Mouse (Mus musculus) heart, postnatal 10 days (tissue): ENCODE data around the gene Klhdc8b. TPM values are rescaled to one million over a fixed set of nuclear protein-coding genes. Genes with fewer than 3 reads are reported as not detected.
A peak's percentile ranks its signal among the peaks of the same experiment; 100 is the strongest.

Experiments
- DNase-seq, 2 experiments: peaks; one replicate each; pipeline ENCODE4 v3.0.0; 2021
- intact Hi-C: fragments of 180-260 bp; cut with DNase I; formaldehyde crosslinking; loops from one replicate; pipeline ENCODE4 v1.15.1; 2025
- total RNA-seq, 2 experiments: library from RNA; stranded (reverse); gene quantifications; 2 replicates each; pipeline ENCODE4 v1.2.3; 2021

Klhdc8b gene
- total RNA-seq, 2 experiments from 2014 or later = 29.2 to 33.4 TPM

- DNase-seq = no peak
- intact Hi-C loops = no loop called here
These were observed 21.8 kb upstream of the Klhdc8b start for GRCm38 (mm10) chr9:108483051-108483790.

GRCm38 (mm10) chr9:108481520-108482210 is 20.3 kb upstream of the Klhdc8b start:
- intact Hi-C loops = no loop called here
- DNase-seq = peak; percentile 61 to 75

GRCm38 (mm10) chr9:108480813-108481519 is 19.6 kb upstream of the Klhdc8b start:
- intact Hi-C loops = no loop called here
- DNase-seq = peak; percentile 37 to 38

- DNase-seq = peak; percentile 80 to 81
- intact Hi-C loops = loop anchor here (2.0 kb wide), 1 partner anchor 19 kb away; the partner anchor contains the start of genes Ccdc71 and Klhdc8b
These were observed 18.5 kb upstream of the Klhdc8b start, which contains the start of gene Lamb2 for GRCm38 (mm10) chr9:108479721-108480351. TSS of gene Lamb2 (plus strand) at chr9:108479736.

- no peak for DNase-seq
- intact Hi-C loops = loop anchor here (2.0 kb wide), 1 partner anchor 18 kb away; the partner anchor contains the start of genes Ccdc71 and Klhdc8b
These were observed 17.9 kb upstream of the Klhdc8b start for GRCm38 (mm10) chr9:108479241-108479640.

GRCm38 (mm10) chr9:108478638-108479156 is 17.3 kb upstream of the Klhdc8b start:
- DNase-seq = peak; percentile 93 to 94
- intact Hi-C loops = loop anchor here (2.0 kb wide), 1 partner anchor 18 kb away; the partner anchor contains the start of genes Ccdc71 and Klhdc8b

GRCm38 (mm10) chr9:108474528-108474927 is 13.1 kb upstream of the Klhdc8b start:
- no peak for DNase-seq
- intact Hi-C loops = no loop called here

GRCm38 (mm10) chr9:108469845-108470244 is 8.5 kb upstream of the Klhdc8b start:
- intact Hi-C loops = no loop called here
- no peak for DNase-seq

GRCm38 (mm10) chr9:108469430-108469829 is 8.0 kb upstream of the Klhdc8b start:
- intact Hi-C loops = no loop called here
- DNase-seq = no peak

GRCm38 (mm10) chr9:108466219-108466618 is 4.8 kb upstream of the Klhdc8b start:
- DNase-seq = no peak
- intact Hi-C loops = no loop called here

- intact Hi-C loops = no loop called here
- DNase-seq = no peak
These were observed 2.3 kb upstream of the Klhdc8b start for GRCm38 (mm10) chr9:108463713-108464112.

- intact Hi-C loops = no loop called here
- DNase-seq = peak; percentile 59 to 64
These were observed 811 bp upstream of the Klhdc8b start for GRCm38 (mm10) chr9:108462192-108462591.

- no peak for DNase-seq
- intact Hi-C loops = loop anchor here (2.0 kb wide), 1 partner anchor 17 kb away; the partner anchor contains the start of gene Lamb2
These were observed 294 bp upstream of the Klhdc8b start for GRCm38 (mm10) chr9:108461675-108462074.

GRCm38 (mm10) chr9:108460319-108461178 is 832 bp downstream of the Klhdc8b start, which contains the start of gene Ccdc71:
TSS of gene Ccdc71 (plus strand) at chr9:108460527.
- DNase-seq = peak; percentile 87 to 92
- intact Hi-C loops = loop anchor here (2.0 kb wide), 1 partner anchor 18 kb away; the partner anchor contains the start of gene Lamb2

GRCm38 (mm10) chr9:108459939-108460318 is 1.5 kb downstream of the Klhdc8b start:
- no peak for DNase-seq
- intact Hi-C loops = loop anchor here (2.0 kb wide), 1 partner anchor 19 kb away; the partner anchor contains the start of gene Lamb2

- intact Hi-C loops = no loop called here
- DNase-seq = no peak
These were observed 4.4 kb downstream of the Klhdc8b start for GRCm38 (mm10) chr9:108456953-108457352.

GRCm38 (mm10) chr9:108455747-108456571 is 5.4 kb downstream of the Klhdc8b start:
- no peak for DNase-seq

GRCm38 (mm10) chr9:108454429-108454828 is 7.0 kb downstream of the Klhdc8b start:
- intact Hi-C loops = loop anchor here (5.0 kb wide), 1 partner anchor 72 kb away; no protein-coding TSS in a partner anchor
- no peak for DNase-seq

More at GRCm38 (mm10) chr9:108455747-108456571, 5.4 kb downstream of the Klhdc8b start:
- intact Hi-C loops = no loop called here
